Mouse (Mus musculus) midbrain, embryonic 11.5 days (tissue): ENCODE data around the gene Ptp4a2. TPM values are rescaled to one million over a fixed set of nuclear protein-coding genes. Genes with fewer than 3 reads are reported as not detected.

Experiments
- ATAC-seq: fragments of 200-750 bp; cut with Nextera tagmentation; 2 replicates; pipeline ENCODE4 v1.8.0; 2017; ENCODE audit warnings: moderate TSS enrichment, moderate library complexity; ENCODE audit not compliant: low FRiP score
- DNase-seq: peaks from one replicate; pipeline ENCODE4 v3.0.0; 2015; ENCODE audit warnings: low spot score; ENCODE audit errors: missing footprints
- H3K27ac ChIP-seq: fragments of 300-500 bp; sonication (generic); 2 replicates; pipeline ENCODE4 v1.5.1; 2014; ENCODE audit warnings: low read depth, low read length
- H3K27me3 ChIP-seq: fragments of 300-500 bp; sonication (generic); 2 replicates; pipeline ENCODE4 v1.6.1; 2014; ENCODE audit warnings: mild to moderate bottlenecking, low read length, moderate library complexity, mixed read lengths; ENCODE audit not compliant: control insufficient read depth, insufficient read depth
- H3K36me3 ChIP-seq: fragments of 300-500 bp; sonication (generic); 2 replicates; pipeline ENCODE4 v1.6.1; 2014; ENCODE audit warnings: mild to moderate bottlenecking, low read length, moderate library complexity, mixed read lengths; ENCODE audit not compliant: control insufficient read depth, insufficient read depth
- H3K4me1 ChIP-seq: fragments of 300-500 bp; sonication (generic); 2 replicates; pipeline ENCODE4 v1.6.1; 2014; ENCODE audit warnings: low read length; ENCODE audit not compliant: control insufficient read depth, insufficient read depth
- H3K4me2 ChIP-seq: fragments of 300-500 bp; sonication (generic); 2 replicates; pipeline ENCODE4 v1.6.1; 2014; ENCODE audit warnings: mild to moderate bottlenecking, moderate library complexity
- H3K4me3 ChIP-seq: fragments of 300-500 bp; sonication (generic); 2 replicates; pipeline ENCODE4 v1.5.1; 2014; ENCODE audit warnings: low read depth, low read length
- H3K9ac ChIP-seq: fragments of 300-500 bp; sonication (generic); 2 replicates; pipeline ENCODE4 v1.6.1; 2014; ENCODE audit warnings: low read length
- H3K9me3 ChIP-seq: fragments of 300-500 bp; sonication (generic); 2 replicates; pipeline ENCODE4 v1.6.1; 2016; ENCODE audit warnings: low read length; ENCODE audit not compliant: control insufficient read depth
- WGBS: fragments of 180-500 bp; shearing (Covaris S2); extraction: QIAGEN DNeasy Blood & Tissue Kit; methylation state at CpG from one replicate; pipeline ENCODE4 v1.1.7; 2014; 5-methylcytosine and 5-hydroxymethylcytosine counted together
- polyA plus RNA-seq: library from polyadenylated mRNA; unstranded; fragments of >200 nt; fragmentation: Nextera tagmentation; extraction: Ambion mirVana; gene quantifications from 2 replicates; pipeline ENCODE4 v1.2.1, GENCODE M21; 2014

Gene Ptp4a2
- polyA plus RNA-seq, 1 experiment from 2014 or later: 368 TPM

DNA sequence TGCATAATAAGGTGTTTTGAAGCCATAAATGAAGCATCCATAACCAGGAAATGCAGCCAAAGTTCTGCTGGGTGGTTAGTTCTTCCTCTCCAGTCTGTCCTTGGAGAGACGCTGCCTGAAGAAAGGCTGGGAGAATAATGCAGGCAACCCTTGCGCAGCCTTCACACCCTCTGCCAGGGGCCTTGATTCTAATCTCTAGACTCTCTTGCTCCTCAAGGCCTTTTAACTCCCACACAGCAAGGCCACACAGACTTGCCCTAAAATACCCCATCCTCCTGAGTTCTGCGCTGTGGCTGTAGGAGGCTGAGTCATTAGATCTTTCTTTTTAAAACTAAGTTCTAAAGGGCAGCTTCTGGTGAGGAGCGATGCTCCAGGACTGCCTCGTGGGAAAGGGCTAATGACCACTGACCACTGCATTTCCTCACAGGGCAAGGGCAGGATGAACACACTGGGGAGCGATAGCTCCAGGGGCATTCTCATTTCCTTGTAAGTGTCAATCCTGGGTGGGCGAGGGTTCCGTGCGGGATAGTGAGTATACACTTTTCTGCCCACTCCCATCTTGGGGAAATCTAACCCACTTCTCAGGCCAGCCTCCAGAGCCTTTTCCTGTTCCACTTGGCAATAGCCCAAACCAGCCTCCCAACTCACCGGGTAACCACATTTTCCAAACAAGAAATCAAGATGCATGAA, 7.6 kb downstream of the Ptp4a2 start:
- Histone ChIP-seq H3K4me2 (no peak overlapping the region), H3K36me3 (no peaks in the 10 kb centered on the region), H3K27ac (no peak overlapping the region), H3K9ac (no peak overlapping the region), H3K4me1 (peaks cover 18% of the 10 kb centered on the region), H3K27me3 (no peaks in the 10 kb centered on the region), H3K4me3 (no peak overlapping the region), H3K9me3 (no peaks in the 10 kb centered on the region)
- 81% methylated on average over 10 of the region's 10 CpGs for WGBS
- no peak for DNase-seq
- no peak for ATAC-seq

DNA sequence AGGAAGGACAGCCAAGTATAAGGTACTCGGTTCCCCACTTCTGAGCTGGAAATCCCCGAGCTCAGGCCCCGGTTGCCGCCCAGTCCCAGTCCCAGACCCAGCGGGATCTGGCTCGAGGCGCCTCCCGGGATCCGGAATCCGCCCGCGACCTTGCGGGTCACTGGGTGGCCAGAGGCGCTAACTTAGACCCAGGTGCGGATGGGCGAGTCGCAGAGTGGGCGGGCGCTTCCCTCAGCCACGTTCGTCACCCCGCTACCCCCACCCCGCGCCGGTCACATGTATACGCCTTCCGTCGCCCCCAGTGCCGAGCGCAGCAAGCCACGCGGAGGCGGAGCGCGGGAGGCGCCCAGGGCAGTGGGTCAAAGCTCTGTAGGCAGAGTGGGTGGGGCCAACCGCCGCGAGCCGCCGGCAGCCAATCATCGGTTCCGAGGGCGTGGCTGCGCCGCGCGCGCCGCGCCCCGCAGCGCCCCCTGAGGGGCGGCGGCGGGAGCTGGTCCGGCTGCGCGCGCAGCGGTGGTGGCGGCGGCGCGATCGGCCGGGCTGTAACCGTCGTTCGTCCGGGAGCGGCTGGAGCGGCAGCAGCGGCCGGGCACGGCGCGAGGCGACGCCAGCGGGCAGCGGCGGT, 8.8 kb downstream of the Ptp4a2 start:
- H3K9ac ChIP-seq: peak overlapping the region; percentile 94
- peak overlapping the region; percentile 90 for H3K27ac ChIP-seq
- ATAC-seq (peak; percentile 97), DNase-seq (peak; percentile 99)
- under 1% methylated on average over 66 of the region's 83 CpGs for WGBS
- peaks cover 18% of the 10 kb centered on the region for H3K4me1 ChIP-seq
- peak overlapping the region; percentile 94 for H3K4me3 ChIP-seq
- H3K4me2 ChIP-seq: peak overlapping the region; percentile 72
- H3K9me3 ChIP-seq: no peaks in the 10 kb centered on the region
- H3K27me3 ChIP-seq: no peaks in the 10 kb centered on the region
- no peaks in the 10 kb centered on the region for H3K36me3 ChIP-seq

GRCm38 (mm10) chr4:129820417-129821086, 9.5 kb downstream of the Ptp4a2 start:
- ATAC-seq (peak; percentile 87), DNase-seq (peak; percentile 98)

GRCm38 (mm10) chr4:129821087-129821616, 10.1 kb downstream of the Ptp4a2 start:
- WGBS: under 1% methylated on average over 16 of the region's 16 CpGs
- peak overlapping the region; percentile 94 for H3K4me3 ChIP-seq
- H3K4me2 ChIP-seq: peak overlapping the region; percentile 72
- no peak for ATAC-seq
- peak; percentile 90 for DNase-seq
- H3K4me1 ChIP-seq: peaks cover 18% of the 10 kb centered on the region
- H3K36me3 ChIP-seq: no peaks in the 10 kb centered on the region
- H3K9ac ChIP-seq: peak overlapping the region; percentile 94
- no peaks in the 10 kb centered on the region for H3K9me3 ChIP-seq
- H3K27ac ChIP-seq: peak overlapping the region; percentile 90
- no peaks in the 10 kb centered on the region for H3K27me3 ChIP-seq

More at GRCm38 (mm10) chr4:129820417-129821086, 9.5 kb downstream of the Ptp4a2 start:
- H3K27me3 ChIP-seq: no peaks in the 10 kb centered on the region
- peak overlapping the region; percentile 90 for H3K27ac ChIP-seq
- H3K9me3 ChIP-seq: no peaks in the 10 kb centered on the region
- H3K4me2 ChIP-seq: peak overlapping the region; percentile 72
- peaks cover 18% of the 10 kb centered on the region for H3K4me1 ChIP-seq
- H3K9ac ChIP-seq: peak overlapping the region; percentile 94
- WGBS: under 1% methylated on average over 68 of the region's 79 CpGs
- H3K36me3 ChIP-seq: no peaks in the 10 kb centered on the region
- peak overlapping the region; percentile 94 for H3K4me3 ChIP-seq

- DNase-seq (no peak), ATAC-seq (no peak)
- H3K9ac ChIP-seq: peak overlapping the region; percentile 94; the same call in 1 of the 2 replicates
- H3K27ac ChIP-seq: no peak overlapping the region
- H3K9me3 ChIP-seq: no peaks in the 10 kb centered on the region
- H3K27me3 ChIP-seq: no peaks in the 10 kb centered on the region
- H3K4me3 ChIP-seq: no peak overlapping the region
- H3K4me1 ChIP-seq: peaks cover 18% of the 10 kb centered on the region
- peak overlapping the region; percentile 72 for H3K4me2 ChIP-seq
- H3K36me3 ChIP-seq: no peaks in the 10 kb centered on the region
- WGBS: 79% methylated on average over 3 of the region's 3 CpGs
Measured at GRCm38 (mm10) chr4:129822324-129822723, 11.3 kb downstream of the Ptp4a2 start.

GRCm38 (mm10) chr4:129823216-129823810, 12.3 kb downstream of the Ptp4a2 start:
- Histone ChIP-seq H3K4me1 (peaks cover 18% of the 10 kb centered on the region), H3K4me2 (no peak overlapping the region), H3K9me3 (no peaks in the 10 kb centered on the region), H3K4me3 (no peak overlapping the region), H3K27me3 (no peaks in the 10 kb centered on the region), H3K9ac (no peak overlapping the region), H3K27ac (no peak overlapping the region), H3K36me3 (no peaks in the 10 kb centered on the region)
- no peak for ATAC-seq
- 90% methylated on average over 4 of the region's 4 CpGs for WGBS
- DNase-seq: no peak

- no peak for DNase-seq
- H3K36me3 ChIP-seq: no peaks in the 10 kb centered on the region
- H3K4me3 ChIP-seq: no peak overlapping the region
- no peak overlapping the region for H3K4me2 ChIP-seq
- H3K4me1 ChIP-seq: peaks cover 2% of the 10 kb centered on the region
- no peaks in the 10 kb centered on the region for H3K9me3 ChIP-seq
- no peak overlapping the region for H3K9ac ChIP-seq
- H3K27me3 ChIP-seq: no peaks in the 10 kb centered on the region
- no peak overlapping the region for H3K27ac ChIP-seq
- ATAC-seq: no peak
- 94% methylated on average over 3 of the region's 3 CpGs for WGBS
Measured at GRCm38 (mm10) chr4:129827611-129828010, 16.6 kb downstream of the Ptp4a2 start.

GRCm38 (mm10) chr4:129828081-129828480, 17.1 kb downstream of the Ptp4a2 start:
- no peak overlapping the region for H3K4me3 ChIP-seq
- no peak overlapping the region for H3K9ac ChIP-seq
- H3K36me3 ChIP-seq: no peaks in the 10 kb centered on the region
- DNase-seq: no peak
- no peak overlapping the region for H3K27ac ChIP-seq
- no peak for ATAC-seq
- H3K9me3 ChIP-seq: no peaks in the 10 kb centered on the region
- H3K4me1 ChIP-seq: no peaks in the 10 kb centered on the region
- 93% methylated on average over 3 of the region's 3 CpGs for WGBS
- no peak overlapping the region for H3K4me2 ChIP-seq
- H3K27me3 ChIP-seq: no peaks in the 10 kb centered on the region
